Mouse (Mus musculus): ENCODE measurements at regions not wholly inside any gene's neighbourhood (a gene's known extent, or its start where the extent isn't known, plus 50 kb on each side); places are given as distances from the start of the nearest gene placed in this dataset.

GRCm38 (mm10) chr13:53596871-53597800 lies 124.3 kb upstream of the Msx2 start:
- no peak for DNase-seq (ENCODE audit: low read depth, low spot score)

- DNase-seq (ENCODE audit: low read depth, low spot score) = peak; percentile 36
Measured at GRCm38 (mm10) chr13:53592755-53593154, 119.9 kb upstream of the Msx2 start.

- no peak for DNase-seq (ENCODE audit: low read depth, low spot score)
Measured at GRCm38 (mm10) chr13:53586771-53587170, 113.9 kb upstream of the Msx2 start.

GRCm38 (mm10) chr13:53584504-53585130 lies 111.7 kb upstream of the Msx2 start:
- DNase-seq (ENCODE audit: low read depth, low spot score) = peak; percentile 69

GRCm38 (mm10) chr13:53553876-53554577 lies 81.2 kb upstream of the Msx2 start:
- no peak for DNase-seq (ENCODE audit: low read depth, low spot score)

GRCm38 (mm10) chr13:53553192-53553875 lies 80.5 kb upstream of the Msx2 start:
- peak; percentile 3 for DNase-seq (ENCODE audit: low read depth, low spot score)

- no peak for DNase-seq (ENCODE audit: low read depth, low spot score)
Measured at GRCm38 (mm10) chr13:53548396-53548795, 75.5 kb upstream of the Msx2 start.

GRCm38 (mm10) chr13:53543291-53543690 lies 70.4 kb upstream of the Msx2 start:
- no peak for DNase-seq (ENCODE audit: low read depth, low spot score)

- DNase-seq (ENCODE audit: low read depth, low spot score) = peak; percentile 62
Measured at GRCm38 (mm10) chr13:53539797-53540196, 66.9 kb upstream of the Msx2 start.

- no peak for DNase-seq (ENCODE audit: low read depth, low spot score)
Measured at GRCm38 (mm10) chr13:53537937-53538336, 65.1 kb upstream of the Msx2 start.

- no peak for DNase-seq (ENCODE audit: low read depth, low spot score)
Measured at GRCm38 (mm10) chr13:53535781-53536425, 63.0 kb upstream of the Msx2 start.

GRCm38 (mm10) chr13:53533738-53534137 lies 60.9 kb upstream of the Msx2 start:
- DNase-seq (ENCODE audit: low read depth, low spot score) = no peak

- no peak for DNase-seq (ENCODE audit: low read depth, low spot score)
Measured at GRCm38 (mm10) chr13:53526880-53527279, 54.0 kb upstream of the Msx2 start.

- DNase-seq (ENCODE audit: low read depth, low spot score) = no peak
Measured at GRCm38 (mm10) chr13:53522807-53523206, 49.9 kb upstream of the Msx2 start.

All from brain, adult 2 months (tissue).